Mouse (Mus musculus): ENCODE data around the gene Med29. TPM values are rescaled to one million over a fixed set of nuclear protein-coding genes. Genes with fewer than 3 reads are reported as not detected.

The Med29 gene
- polyA plus RNA-seq (2017; shearing (Covaris generic)), result 10 to 100 TPM; 27.4 to 29.1 TPM

DNA sequence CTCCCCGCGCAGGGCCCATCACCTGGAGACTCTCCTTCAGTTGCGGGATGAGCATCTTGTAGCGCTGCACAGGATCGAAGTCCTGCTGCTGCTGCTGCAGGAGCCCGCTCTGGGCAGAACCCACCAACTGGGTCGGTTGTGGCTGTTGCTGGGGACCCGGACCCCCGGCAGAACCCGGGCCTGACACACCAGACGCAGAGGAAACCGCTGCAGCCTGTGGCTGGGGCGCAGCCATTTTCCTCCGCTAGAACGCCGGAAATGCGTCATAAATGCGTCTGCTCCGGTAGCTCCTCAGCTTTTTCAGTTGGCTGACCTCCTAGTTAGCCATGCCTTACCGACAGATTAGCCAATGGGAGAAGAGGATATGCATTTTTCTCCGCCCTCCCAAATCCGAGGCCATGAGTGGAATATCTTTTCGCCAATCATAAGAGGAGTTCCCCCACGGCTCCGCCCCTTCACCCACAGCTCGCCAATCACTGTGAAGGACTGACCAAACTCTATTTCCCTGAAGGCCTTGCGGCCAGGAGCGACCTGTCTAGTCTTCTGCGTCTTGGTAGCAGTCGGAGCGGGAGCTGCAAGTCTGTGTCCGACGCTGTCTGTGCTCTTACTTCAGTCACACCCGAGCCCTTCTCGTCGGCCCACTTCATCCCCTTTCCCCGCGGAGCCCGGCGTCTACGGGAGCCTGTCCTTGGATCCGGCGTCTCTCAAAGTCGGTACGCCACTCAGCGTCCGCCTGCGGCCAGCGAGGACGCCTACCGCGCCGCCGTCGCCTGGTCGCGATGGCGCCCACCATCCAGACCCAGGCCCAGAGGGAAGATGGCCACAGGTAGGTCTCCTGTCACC, at the start of gene Med29, which contains the start of gene Paf1:
Gene Med29 (minus strand): TSS at position 280 of the 843 bp plus-strand sequence.
Gene Paf1 (plus strand): TSS at position 523 of the 843 bp plus-strand sequence.

GRCm38 (mm10) chr7:28436932-28437570, 44.5 kb upstream of the Med29 start, which contains the start of gene Gmfg:
Gene Gmfg (plus strand): TSS chr7:28437447.

DNA sequence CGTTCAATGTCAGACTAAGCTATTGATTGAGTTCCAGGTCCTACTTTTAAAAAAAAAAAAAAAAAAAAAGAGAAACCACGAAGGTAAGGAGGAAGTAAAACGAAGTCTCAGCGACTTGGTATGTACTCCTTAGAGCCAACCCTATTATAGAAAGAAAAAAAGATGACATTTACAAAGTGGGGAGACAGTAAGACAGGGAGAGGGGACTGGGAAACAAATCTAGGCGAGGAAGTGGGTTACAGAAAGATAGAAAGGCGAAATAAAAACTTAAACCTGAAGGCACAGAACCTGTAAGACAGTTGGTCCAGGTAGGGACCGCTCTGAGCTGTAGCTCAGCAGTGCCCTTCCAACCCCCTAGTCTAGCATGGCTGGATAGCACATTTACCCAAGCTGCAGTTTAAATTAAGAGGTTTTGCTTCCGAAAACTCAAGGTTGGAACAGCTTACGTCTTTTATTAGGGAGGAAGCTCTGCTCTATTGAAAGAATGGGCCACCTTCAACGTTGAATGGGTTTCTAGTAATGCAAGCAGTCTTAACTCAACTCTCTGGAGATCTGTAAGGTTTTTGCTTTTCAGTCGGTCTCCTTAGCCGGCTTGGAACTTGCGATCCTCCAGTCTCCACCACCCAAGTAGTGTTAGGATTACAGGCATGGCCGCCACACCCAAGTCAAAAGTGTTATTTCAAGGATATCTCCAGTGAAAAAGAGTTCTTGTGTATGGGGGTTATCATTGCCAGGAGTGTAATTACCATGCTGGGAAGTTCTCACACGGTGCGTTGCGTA, 12.1 kb downstream of the Med29 start, which contains the start of gene Zfp36:
Gene Zfp36 (minus strand): TSS at position 17 of the 780 bp plus-strand sequence.

DNA sequence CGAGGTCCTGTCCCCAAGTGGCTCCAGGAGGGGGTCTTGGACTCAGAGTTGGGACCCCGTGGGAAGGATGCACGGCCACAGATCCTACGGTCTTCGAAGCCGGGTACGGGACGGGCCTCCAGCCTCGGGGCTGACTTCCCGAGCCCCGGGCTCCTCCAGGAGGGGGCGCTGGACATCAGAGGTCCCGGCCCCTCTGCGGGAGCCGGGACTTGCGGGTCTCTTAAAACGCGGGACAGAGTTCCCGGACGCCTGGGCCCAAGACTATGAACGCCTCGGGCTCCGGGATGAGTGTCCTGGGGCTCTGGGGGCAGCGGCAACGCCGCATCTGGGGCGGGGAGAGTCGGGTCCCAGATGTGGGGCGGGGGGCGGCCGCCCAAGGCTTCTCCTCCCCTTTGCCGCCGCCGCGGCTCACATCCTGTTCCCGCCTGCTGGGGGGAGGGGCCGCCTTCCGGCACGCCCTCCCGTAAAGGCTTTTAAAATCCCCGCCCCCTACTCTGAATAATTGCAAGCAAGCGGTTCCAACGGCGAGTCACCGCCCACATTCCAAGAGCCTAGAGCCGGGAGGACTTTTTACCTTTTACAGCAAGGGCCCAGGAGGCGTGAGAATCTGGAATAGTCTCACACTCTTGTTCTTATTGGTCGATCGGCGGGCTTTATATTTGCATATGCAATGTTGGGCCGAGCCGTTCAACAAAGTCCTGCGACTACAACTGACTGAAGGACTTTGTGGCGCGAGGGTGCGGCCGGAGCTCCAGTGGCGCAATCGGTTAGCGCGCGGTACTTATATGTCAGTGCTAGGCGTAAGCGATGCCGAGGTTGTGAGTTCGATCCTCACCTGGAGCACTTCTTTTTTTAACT, 20.0 kb downstream of the Med29 start, which contains the start of gene Plekhg2:
Gene Plekhg2 (minus strand): TSS at position 349 of the 858 bp plus-strand sequence.

GRCm38 (mm10) chr7:28350155-28350883, 42.2 kb downstream of the Med29 start, which contains the start of gene Rps16:
Gene Rps16 (plus strand): TSS chr7:28350652.

GRCm38 (mm10) chr7:28338108-28338998, 54.2 kb downstream of the Med29 start, which contains the start of gene Supt5:
Gene Supt5 (minus strand): TSS chr7:28338746.

Other genes with a start within 250 kb of the Med29 start
- 100 to 1,000 TPM; 151 to 160 TPM for gene Fbl, start 223.0 kb downstream of the Med29 start, polyA plus RNA-seq (2017; shearing (Covaris generic))
- gene Dyrk1b, start 213.2 kb downstream of the Med29 start, polyA plus RNA-seq (2017; shearing (Covaris generic)), result 10 to 100 TPM; 11.0 to 12.3 TPM
- 10 to 100 TPM; 18.0 to 22.6 TPM for gene Eid2, start 124.8 kb downstream of the Med29 start, polyA plus RNA-seq (2017; shearing (Covaris generic))
- 1 to 10 TPM; 4.2 to 6.9 TPM for gene Eid2b, start 115.0 kb downstream of the Med29 start, polyA plus RNA-seq (2017; shearing (Covaris generic))
- gene Selenov, start 101.5 kb downstream of the Med29 start, polyA plus RNA-seq (2017; shearing (Covaris generic)), result under 1 TPM in 1 of 2 experiments, not detected in 1; 0.75 TPM
- gene Dll3, start 90.5 kb downstream of the Med29 start, polyA plus RNA-seq (2017; shearing (Covaris generic)), result under 1 TPM in 1 of 2 experiments, not detected in 1; 0.83 TPM
- gene Timm50, start 80.6 kb downstream of the Med29 start, polyA plus RNA-seq (2017; shearing (Covaris generic)), result 10 to 100 TPM; 74.5 to 88.5 TPM
- 100 to 1,000 TPM; 165 to 199 TPM for gene Supt5, start 54.0 kb downstream of the Med29 start, polyA plus RNA-seq (2017; shearing (Covaris generic))
- 100 to 1,000 TPM; 680 to 735 TPM for gene Rps16, start 42.1 kb downstream of the Med29 start, polyA plus RNA-seq (2017; shearing (Covaris generic))
- gene Plekhg2, start 20.1 kb downstream of the Med29 start, polyA plus RNA-seq (2017; shearing (Covaris generic)), result 10 to 100 TPM; 67.3 to 73.4 TPM
- 100 to 1,000 TPM; 254 to 461 TPM for gene Zfp36, start 12.5 kb downstream of the Med29 start, polyA plus RNA-seq (2017; shearing (Covaris generic))
- gene Paf1, start 243 bp upstream of the Med29 start, polyA plus RNA-seq (2017; shearing (Covaris generic)), result 100 to 1,000 TPM; 116 to 155 TPM
- gene Gmfg, start 44.7 kb upstream of the Med29 start, polyA plus RNA-seq (2017; shearing (Covaris generic)), result 100 to 1,000 TPM; 310 to 538 TPM
- gene Lrfn1, start 59.3 kb upstream of the Med29 start, polyA plus RNA-seq (2017; shearing (Covaris generic)), result 1 to 10 TPM in 1 of 2 experiments, under 1 TPM in 1; 0.86 to 5.1 TPM
- gene Ifnl2, start 117.7 kb upstream of the Med29 start, polyA plus RNA-seq (2017; shearing (Covaris generic)), result under 1 TPM in 1 of 2 experiments, not detected in 1; 0.48 TPM
- under 1 TPM in 1 of 2 experiments, not detected in 1; 0.60 TPM for gene Ifnl3, start 130.1 kb upstream of the Med29 start, polyA plus RNA-seq (2017; shearing (Covaris generic))
- gene Sycn, start 148.2 kb upstream of the Med29 start, polyA plus RNA-seq (2017; shearing (Covaris generic)), result not detected
- not detected for gene Nccrp1, start 154.5 kb upstream of the Med29 start, polyA plus RNA-seq (2017; shearing (Covaris generic))
- gene Samd4b, start 205.4 kb upstream of the Med29 start, polyA plus RNA-seq (2017; shearing (Covaris generic)), result 10 to 100 TPM; 23.9 to 30.0 TPM
- 1 to 10 TPM; 6.3 to 8.7 TPM for gene Pak4, start 205.5 kb upstream of the Med29 start, polyA plus RNA-seq (2017; shearing (Covaris generic))
- gene Acp7, start 238.6 kb upstream of the Med29 start, polyA plus RNA-seq (2017; shearing (Covaris generic)), result under 1 TPM in 1 of 2 experiments, not detected in 1; 0.28 TPM

All from inflammation-experienced regulatory T-cells (primary cell).